Mouse (Mus musculus): Measurements from ENCODE around the gene Ppfibp1. TPM values are rescaled to one million over a fixed set of nuclear protein-coding genes. Genes with fewer than 3 reads are reported as not detected.

Gene Ppfibp1
- polyA plus RNA-seq, 1 experiment from 2014 or later, result 16.5 TPM

DNA sequence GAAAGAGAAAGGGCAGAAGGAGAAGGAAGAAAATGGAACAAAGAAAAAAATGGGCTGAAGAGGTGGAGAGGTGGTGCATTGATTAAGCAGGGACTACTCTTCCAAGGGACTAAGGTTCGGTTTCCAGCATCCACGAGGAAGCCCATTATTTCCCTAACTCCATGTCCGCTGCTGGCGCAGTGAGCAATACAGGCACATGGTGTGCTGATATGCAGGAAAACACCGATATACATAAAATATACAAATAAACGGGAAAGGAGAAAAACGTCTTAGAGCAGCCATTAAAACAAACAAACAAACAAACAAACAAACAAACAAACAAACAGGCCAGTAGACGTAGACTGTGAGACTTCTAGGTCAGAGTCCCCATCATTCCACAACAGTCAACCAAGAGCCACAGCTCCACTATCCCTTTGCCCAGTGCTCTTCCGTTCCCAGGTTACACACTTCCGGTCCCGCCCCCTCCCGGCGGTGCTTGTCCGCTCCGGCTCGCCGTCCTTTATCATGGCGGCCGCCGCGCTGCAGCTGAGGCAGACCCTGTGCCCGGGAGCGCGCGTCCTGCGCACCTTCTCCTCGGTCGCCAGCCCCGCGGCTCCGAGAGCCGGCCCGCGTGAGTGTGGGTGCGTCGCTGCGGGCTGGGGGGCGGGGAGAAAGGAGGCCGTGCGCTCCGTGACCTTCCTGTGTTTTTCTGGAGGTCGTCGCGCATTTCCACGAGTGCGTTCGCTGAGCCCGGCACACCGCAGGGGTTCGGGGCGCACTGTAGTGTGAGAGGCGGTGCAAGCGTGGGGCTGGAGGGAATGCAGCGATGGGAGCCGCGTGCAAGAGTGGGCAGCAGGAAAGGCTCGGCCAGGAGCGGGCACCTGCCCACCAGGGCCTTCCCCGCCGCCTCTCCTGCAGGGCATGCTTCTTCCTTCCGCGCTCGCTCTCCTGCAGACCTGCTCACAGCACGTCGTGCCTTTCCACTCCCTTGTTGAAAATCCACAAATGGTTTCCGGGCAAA is 154.3 kb downstream of the Ppfibp1 start, which contains the start of gene Mrps35:
Mrps35 (plus strand) TSS at position 474 of the 1,000 bp plus-strand sequence.
- 2% methylated on average over 66 of the region's 66 CpGs for WGBS (ENCODE audit: insufficient replicate concordance)
- H3K27ac ChIP-seq, result peak within 1 kb of the TSS; percentile 70
- H3K9ac ChIP-seq, result peak within 1 kb of the TSS; percentile 90
- H3K9me3 ChIP-seq (replicated peaks), result no peaks in the 10 kb centered on the region
- H3K36me3 ChIP-seq, result peaks cover 19% of the 10 kb centered on the region
- H3K4me1 ChIP-seq, result peaks cover 21% of the 10 kb centered on the region
- H3K4me3 ChIP-seq, result peak within 1 kb of the TSS; percentile 84
- peak; percentile 99 for ATAC-seq
- peak within 1 kb of the TSS; percentile 83 for H3K4me2 ChIP-seq
- H3K27me3 ChIP-seq (replicated peaks), result no peaks in the 10 kb centered on the region; the same call in 1 of the 2 replicates

DNA sequence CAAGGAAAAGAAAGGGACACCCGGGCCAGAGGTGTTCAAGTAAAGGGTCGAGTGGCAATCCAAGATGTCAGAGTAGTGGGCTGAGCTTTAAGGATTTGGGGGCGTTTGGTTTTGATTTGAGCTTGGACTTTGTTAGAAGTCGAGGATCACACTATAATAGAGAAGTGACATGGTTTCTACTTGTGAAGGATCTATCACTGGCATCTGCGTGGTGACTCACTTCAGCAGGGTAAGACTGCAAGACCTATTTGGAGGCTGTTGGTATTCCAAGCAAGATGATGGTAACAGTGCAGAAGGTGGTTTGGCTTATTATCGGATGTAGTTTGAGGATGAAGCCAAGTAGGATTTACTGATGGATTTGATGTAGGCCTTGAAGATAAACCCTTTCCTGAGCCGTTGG is 155.3 kb downstream of the Ppfibp1 start:
- WGBS (ENCODE audit: insufficient replicate concordance), result 37% methylated on average over 7 of the region's 7 CpGs

DNA sequence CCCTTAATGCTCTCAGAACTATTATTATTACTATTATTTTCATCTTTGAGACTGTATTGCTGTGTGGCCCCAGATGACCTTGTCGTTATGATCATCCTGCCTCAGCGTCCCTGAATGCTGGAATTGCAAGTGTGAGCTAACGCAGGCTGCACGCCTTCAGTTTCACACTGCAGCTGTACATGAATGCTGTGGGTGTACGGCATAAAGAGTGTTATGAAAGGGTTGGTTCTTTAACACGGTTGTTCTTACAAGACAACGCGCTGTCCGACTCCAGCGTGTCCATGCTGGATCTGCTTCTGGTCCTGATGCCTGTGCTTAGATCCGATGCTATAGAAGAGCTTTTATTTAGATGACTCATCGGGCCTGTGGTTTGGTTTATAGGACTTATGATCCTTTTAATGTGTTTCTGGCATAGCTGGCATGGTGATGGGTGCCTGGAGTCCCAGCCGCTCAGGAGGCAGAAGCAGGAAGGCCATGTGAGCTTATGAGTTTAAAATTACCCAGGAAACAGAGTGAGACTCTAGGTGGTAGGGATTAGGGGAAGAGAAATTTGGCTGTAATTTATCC is 161.0 kb downstream of the Ppfibp1 start:
- H3K27ac ChIP-seq, result no peak overlapping the region
- WGBS (ENCODE audit: insufficient replicate concordance), result 88% methylated on average over 13 of the region's 13 CpGs
- H3K4me3 ChIP-seq, result no peak overlapping the region
- no peaks in the 10 kb centered on the region for H3K9me3 ChIP-seq (replicated peaks)
- H3K4me2 ChIP-seq, result no peak overlapping the region
- H3K27me3 ChIP-seq (replicated peaks), result no peaks in the 10 kb centered on the region
- peaks cover 6% of the 10 kb centered on the region; the same call in 1 of the 2 replicates for H3K4me1 ChIP-seq
- H3K9ac ChIP-seq, result no peak overlapping the region
- no peak for ATAC-seq
- peaks cover 80% of the 10 kb centered on the region for H3K36me3 ChIP-seq

More for the DNA sequence above, 155.3 kb downstream of the Ppfibp1 start:
- Histone ChIP-seq H3K9me3 (replicated peaks) (no peaks in the 10 kb centered on the region), H3K4me2 (peak overlapping the region; percentile 83), H3K4me1 (peaks cover 21% of the 10 kb centered on the region), H3K27ac (no peak overlapping the region), H3K27me3 (replicated peaks) (no peaks in the 10 kb centered on the region; the same call in 1 of the 2 replicates), H3K9ac (peak overlapping the region; percentile 90; the same call in 1 of the 2 replicates), H3K36me3 (peaks cover 29% of the 10 kb centered on the region), H3K4me3 (peak overlapping the region; percentile 84)
- ATAC-seq, result no peak

DNA sequence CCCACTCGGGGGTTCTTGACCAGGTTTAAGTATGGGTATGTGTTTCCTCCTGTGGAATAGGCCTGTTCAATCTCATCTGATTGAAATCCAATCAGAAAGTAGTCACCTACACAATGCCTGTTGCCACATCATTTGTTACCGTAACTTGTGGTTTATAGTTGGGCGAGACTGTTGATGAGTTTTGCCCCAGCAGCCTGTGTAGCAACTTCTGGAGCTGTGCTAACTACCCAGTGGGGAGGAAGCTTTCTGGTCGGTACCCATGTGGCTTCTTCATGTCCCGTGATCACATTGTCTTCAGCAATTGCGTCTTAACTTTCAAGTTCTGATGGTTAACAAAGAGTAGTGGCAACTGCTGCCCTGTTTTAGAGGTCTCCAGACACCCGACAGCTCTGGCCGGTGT is 163.4 kb downstream of the Ppfibp1 start:
- Histone ChIP-seq H3K4me1 (0 out of 2 replicates have a peak, but pooled peaks cover 4% of the 10 kb centered on the region), H3K4me3 (no peak overlapping the region), H3K9ac (no peak overlapping the region), H3K36me3 (peaks cover 94% of the 10 kb centered on the region), H3K9me3 (replicated peaks) (no peaks in the 10 kb centered on the region), H3K27ac (no peak overlapping the region), H3K4me2 (no peak overlapping the region), H3K27me3 (replicated peaks) (no peaks in the 10 kb centered on the region)
- WGBS (ENCODE audit: insufficient replicate concordance), result 81% methylated on average over 8 of the region's 8 CpGs
- ATAC-seq, result no peak

DNA sequence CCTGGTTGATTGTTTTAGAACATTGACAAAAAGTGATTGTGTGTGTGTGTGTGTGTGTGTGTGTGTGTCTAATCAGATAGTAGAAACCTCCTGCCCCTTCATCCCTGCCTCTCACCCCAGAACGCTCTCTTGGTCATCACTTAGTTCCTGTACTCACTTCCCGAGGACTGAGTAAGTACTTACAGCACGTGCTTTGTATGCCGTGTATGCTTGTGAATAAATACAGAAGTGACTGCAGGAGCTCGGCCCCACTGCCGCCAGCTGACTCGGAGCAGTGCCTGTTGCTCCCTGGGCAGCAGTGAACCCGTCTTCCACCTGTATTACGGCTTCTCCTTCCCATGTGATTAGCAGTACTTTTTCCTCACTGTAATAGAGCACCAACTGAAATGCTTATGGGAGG is 164.2 kb downstream of the Ppfibp1 start:
- 80% methylated on average over 9 of the region's 9 CpGs for WGBS (ENCODE audit: insufficient replicate concordance)
- H3K4me2 ChIP-seq, result no peak overlapping the region
- no peak for ATAC-seq
- no peak overlapping the region for H3K4me3 ChIP-seq
- H3K9ac ChIP-seq, result no peak overlapping the region
- no peaks in the 10 kb centered on the region for H3K27me3 ChIP-seq (replicated peaks)
- no peak overlapping the region for H3K27ac ChIP-seq
- peaks cover 94% of the 10 kb centered on the region for H3K36me3 ChIP-seq
- H3K4me1 ChIP-seq, result 0 out of 2 replicates have a peak, but pooled peaks cover 4% of the 10 kb centered on the region
- H3K9me3 ChIP-seq (replicated peaks), result no peaks in the 10 kb centered on the region

DNA sequence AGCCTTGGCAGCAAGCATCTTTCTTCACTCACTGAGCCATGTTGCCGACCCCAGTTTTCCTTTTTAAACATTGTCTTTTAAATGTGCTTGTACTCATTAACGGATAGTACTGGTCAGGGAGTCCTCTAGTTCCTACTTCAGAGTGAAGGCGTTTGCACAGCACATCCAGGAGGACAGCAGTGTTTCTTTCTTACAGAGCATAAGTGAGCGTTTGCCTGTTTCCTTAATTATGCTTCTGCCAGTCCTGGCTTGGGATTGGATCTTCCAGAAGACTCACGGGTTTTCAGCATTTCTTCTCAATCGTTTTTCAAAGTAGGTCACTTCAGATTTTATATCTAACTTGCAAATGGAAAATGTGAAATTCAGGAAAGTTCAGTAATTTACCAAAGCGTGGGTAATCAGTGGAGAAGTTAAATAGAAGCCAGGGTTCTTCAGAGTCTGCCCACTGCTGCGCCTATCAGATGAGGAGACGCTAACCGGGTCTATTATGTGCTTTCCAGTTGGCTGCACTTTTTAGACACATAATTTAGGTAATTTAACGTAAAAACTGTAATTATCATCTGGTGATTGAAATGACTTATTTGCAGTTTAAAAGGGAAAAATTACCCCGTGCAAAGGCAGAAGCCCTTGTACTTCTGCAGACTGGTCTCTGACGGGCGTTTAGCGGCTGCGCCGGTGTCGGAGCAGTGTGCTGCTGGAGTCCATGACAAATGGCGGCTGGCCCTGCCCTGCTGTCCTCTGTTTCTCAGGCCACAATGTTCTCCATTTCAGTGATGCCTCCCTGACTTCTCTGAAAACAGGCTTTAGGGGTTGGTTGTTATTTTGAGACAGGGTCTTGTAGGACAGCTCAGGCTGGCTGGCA is 165.7 kb downstream of the Ppfibp1 start:
- Histone ChIP-seq H3K4me2 (no peak overlapping the region), H3K36me3 (peaks cover 91% of the 10 kb centered on the region)

DNA sequence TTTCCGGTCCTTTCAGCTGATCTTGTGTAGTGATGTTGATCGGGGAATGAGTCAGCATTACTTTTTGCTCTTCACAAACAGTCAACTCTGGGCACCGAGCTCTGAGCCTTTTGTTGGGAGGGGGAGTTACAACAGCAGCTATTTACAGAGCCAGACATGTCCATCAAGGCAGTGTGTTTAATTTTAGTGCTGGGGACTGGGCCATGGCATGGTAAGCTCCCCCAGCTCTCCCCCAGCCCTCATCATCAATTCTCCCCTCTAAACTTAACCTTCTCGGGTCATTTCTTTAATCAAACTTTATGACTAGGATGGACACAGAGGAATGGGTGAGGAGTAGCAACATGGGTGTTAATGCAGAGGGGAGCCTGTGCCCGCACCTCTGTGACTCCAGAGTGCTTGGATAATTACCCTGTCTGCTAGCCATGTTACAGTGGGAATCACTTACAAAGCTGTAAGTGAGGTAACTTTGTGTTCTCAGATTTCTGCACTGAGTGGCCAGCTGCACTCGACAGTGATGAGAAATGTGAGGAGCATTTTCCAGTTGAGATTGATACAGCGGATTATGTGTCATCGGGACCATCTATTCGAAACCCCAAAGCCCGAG is 167.2 kb downstream of the Ppfibp1 start:
- no peak overlapping the region for H3K4me3 ChIP-seq
- no peak overlapping the region for H3K27ac ChIP-seq
- no peaks in the 10 kb centered on the region for H3K9me3 ChIP-seq (replicated peaks)
- 73% methylated on average over 10 of the region's 10 CpGs for whole genome bisulfite sequencing (ENCODE audit: insufficient replicate concordance)
- H3K9ac ChIP-seq, result no peak overlapping the region
- ATAC-seq, result no peak
- H3K4me1 ChIP-seq, result 0 out of 2 replicates have a peak, but pooled peaks cover 4% of the 10 kb centered on the region
- H3K27me3 ChIP-seq (replicated peaks), result no peaks in the 10 kb centered on the region
- peaks cover 90% of the 10 kb centered on the region for H3K36me3 ChIP-seq
- no peak overlapping the region for H3K4me2 ChIP-seq

More for the DNA sequence above, 165.7 kb downstream of the Ppfibp1 start:
- ATAC-seq, result no peak
- WGBS (ENCODE audit: insufficient replicate concordance), result 86% methylated on average over 19 of the region's 19 CpGs
- Histone ChIP-seq H3K27me3 (replicated peaks) (no peaks in the 10 kb centered on the region), H3K9me3 (replicated peaks) (no peaks in the 10 kb centered on the region), H3K27ac (no peak overlapping the region), H3K4me1 (0 out of 2 replicates have a peak, but pooled peaks cover 4% of the 10 kb centered on the region), H3K9ac (no peak overlapping the region), H3K4me3 (no peak overlapping the region)

DNA sequence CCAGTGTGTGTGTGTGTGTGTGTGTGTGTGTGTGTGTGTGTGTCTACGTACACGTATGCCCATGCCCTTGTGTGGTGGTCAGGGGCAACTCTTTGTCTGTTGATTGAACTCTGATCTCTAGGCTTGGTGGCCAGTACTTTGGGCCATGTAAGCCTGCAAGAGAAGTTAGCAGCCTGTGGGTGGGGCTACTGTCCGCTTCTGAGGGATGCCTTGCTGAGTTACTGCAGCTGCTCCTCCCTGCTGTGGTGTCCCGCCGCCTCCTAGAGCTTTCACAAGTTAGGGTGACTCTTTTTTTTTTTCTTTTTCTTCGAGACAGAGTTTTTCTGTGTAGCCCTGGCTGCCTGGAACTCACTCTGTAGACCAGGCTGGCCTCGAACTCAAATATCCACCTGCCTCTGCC is 171.0 kb downstream of the Ppfibp1 start:
- H3K36me3 ChIP-seq, result peaks cover 91% of the 10 kb centered on the region
- 77% methylated on average over 7 of the region's 7 CpGs for WGBS (ENCODE audit: insufficient replicate concordance)

DNA sequence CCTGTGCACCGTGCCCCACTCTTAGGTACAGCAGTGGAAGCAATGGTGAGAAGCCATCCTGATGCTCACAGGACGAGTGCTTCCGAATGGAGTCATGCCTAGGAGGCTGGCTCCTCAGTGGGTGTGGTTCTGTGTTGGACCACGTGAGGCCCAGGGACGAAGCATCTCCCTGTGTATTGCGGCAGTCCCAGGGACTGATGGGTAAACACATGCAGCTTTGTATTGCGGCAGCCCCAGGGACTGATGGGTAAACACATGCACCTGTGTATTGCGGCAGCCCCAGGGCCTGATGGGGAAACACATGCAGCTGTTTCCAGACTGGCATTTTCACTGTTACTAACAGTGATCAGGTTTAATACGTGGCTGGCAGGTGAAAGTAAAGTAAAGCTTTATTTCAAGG is 173.3 kb downstream of the Ppfibp1 start:
- Histone ChIP-seq H3K4me3 (no peak overlapping the region), H3K9me3 (replicated peaks) (no peaks in the 10 kb centered on the region), H3K4me1 (no peaks in the 10 kb centered on the region), H3K36me3 (peaks cover 85% of the 10 kb centered on the region), H3K9ac (no peak overlapping the region), H3K27me3 (replicated peaks) (no peaks in the 10 kb centered on the region), H3K27ac (no peak overlapping the region), H3K4me2 (no peak overlapping the region)
- no peak for ATAC-seq
- 81% methylated on average over 9 of the region's 9 CpGs for WGBS (ENCODE audit: insufficient replicate concordance)

More for the DNA sequence above, 171.0 kb downstream of the Ppfibp1 start:
- H3K27ac ChIP-seq, result no peak overlapping the region
- no peak for ATAC-seq
- 0 out of 2 replicates have a peak, but pooled peaks cover 4% of the 10 kb centered on the region for H3K4me1 ChIP-seq
- H3K4me3 ChIP-seq, result no peak overlapping the region
- no peak overlapping the region for H3K4me2 ChIP-seq
- no peaks in the 10 kb centered on the region for H3K27me3 ChIP-seq (replicated peaks)
- no peak overlapping the region for H3K9ac ChIP-seq
- no peaks in the 10 kb centered on the region for H3K9me3 ChIP-seq (replicated peaks)

DNA sequence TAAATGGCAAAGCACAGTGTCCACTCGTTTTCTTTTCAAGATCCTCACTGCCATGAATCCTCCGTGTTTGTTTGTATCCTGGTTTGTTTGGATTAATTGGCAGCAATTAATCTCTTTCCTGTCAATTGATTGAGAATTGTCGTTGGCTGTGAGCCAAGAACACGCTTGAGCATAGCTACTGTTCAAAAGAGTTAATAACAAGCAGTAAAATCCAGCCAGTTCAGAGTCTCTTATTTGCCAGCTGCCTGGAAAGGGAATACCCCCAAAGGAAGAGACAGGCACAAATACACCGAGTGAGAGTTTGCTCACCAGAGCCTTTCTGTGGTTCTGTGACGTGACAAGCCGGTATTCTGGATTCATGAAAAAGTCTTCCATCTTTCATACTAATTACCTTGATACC is 173.7 kb downstream of the Ppfibp1 start:
- Histone ChIP-seq H3K4me3 (no peak overlapping the region), H3K4me2 (no peak overlapping the region), H3K27ac (no peak overlapping the region), H3K27me3 (replicated peaks) (no peaks in the 10 kb centered on the region), H3K9me3 (replicated peaks) (no peaks in the 10 kb centered on the region), H3K4me1 (no peaks in the 10 kb centered on the region), H3K9ac (no peak overlapping the region), H3K36me3 (peaks cover 85% of the 10 kb centered on the region)
- no peak for ATAC-seq
- 84% methylated on average over 7 of the region's 7 CpGs for WGBS (ENCODE audit: insufficient replicate concordance)

DNA sequence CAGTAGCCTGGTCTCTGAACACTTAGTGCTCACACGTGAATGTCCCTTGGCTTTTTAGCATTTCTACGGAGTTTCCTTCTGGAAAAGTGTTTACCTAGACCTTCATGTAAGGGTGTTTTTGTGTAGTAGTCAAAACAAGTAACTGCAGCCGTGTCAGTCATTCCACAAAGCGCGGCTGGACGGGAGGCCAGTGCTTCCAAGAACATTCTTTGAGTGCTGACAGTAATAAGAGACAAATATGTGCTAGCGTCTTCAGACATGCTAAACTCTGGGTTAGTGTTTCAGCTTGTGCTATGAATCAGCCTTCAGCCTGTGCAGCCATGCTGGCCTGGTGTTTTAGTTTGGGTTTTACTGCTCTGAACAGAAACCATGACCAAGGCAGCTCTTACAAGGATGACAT is 174.4 kb downstream of the Ppfibp1 start:
- Histone ChIP-seq H3K36me3 (peaks cover 87% of the 10 kb centered on the region), H3K9ac (no peak overlapping the region), H3K4me3 (no peak overlapping the region), H3K4me1 (no peaks in the 10 kb centered on the region), H3K27ac (no peak overlapping the region), H3K9me3 (replicated peaks) (no peaks in the 10 kb centered on the region), H3K4me2 (no peak overlapping the region), H3K27me3 (replicated peaks) (no peaks in the 10 kb centered on the region)
- 86% methylated on average over 7 of the region's 7 CpGs for WGBS (ENCODE audit: insufficient replicate concordance)
- no peak for ATAC-seq

Data from liver, embryonic 12.5 days (tissue).